Mouse (Mus musculus) small intestine, adult 2 months (tissue): Measurements from ENCODE around the gene Cdc42.

Experiments
- CTCF ChIP-seq: fragments of 200-500 bp; IDR thresholded peaks from 2 replicates; pipeline ENCODE4 v1.5.1; 2012; ENCODE audit warnings: low read depth, mild to moderate bottlenecking, control low read depth, inconsistent platforms, low read length, moderate library complexity, mixed read lengths; ENCODE audit not compliant: insufficient replicate concordance, insufficient read length; ENCODE audit errors: extremely low read depth
- POLR2A ChIP-seq: fragments of 200-500 bp; IDR thresholded peaks from 2 replicates; pipeline ENCODE4 v1.6.1; 2012; ENCODE audit warnings: low read depth, mild to moderate bottlenecking, control low read depth, inconsistent platforms, low read length, moderate library complexity

DNA sequence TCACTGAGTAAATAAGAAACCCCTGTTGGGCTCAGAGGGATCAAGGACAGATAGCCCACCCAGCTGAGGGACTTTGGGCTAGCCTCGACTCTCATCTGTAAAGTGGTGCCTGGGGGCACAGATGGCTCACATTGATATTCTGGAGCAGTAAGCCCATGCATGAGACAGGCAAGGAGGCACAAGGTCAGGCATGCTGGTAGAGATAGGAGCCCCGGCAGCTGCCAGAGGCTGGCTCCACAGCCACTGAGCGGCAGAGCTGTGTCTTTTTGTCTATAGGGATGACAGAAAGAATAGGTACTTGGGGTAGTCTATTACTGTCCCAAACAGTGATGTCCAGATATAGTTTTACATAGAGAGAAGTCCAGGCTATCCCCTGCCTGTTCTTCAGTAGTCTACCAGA is 76.2 kb downstream of the Cdc42 start:
- TF ChIP-seq POLR2A (no peak), CTCF (no peak)
